Mouse (Mus musculus): Measurements from ENCODE around the gene Cdk8. TPM values are rescaled to one million over a fixed set of nuclear protein-coding genes. Genes with fewer than 3 reads are reported as not detected.

The Cdk8 gene
- polyA plus RNA-seq, 2 experiments from 2014 or later, result 11.3 to 15.1 TPM

GRCm38 (mm10) chr5:146330031-146330764 lies 99.2 kb downstream of the Cdk8 start:
- no peak for ATAC-seq

- ATAC-seq, result no peak
Observed at GRCm38 (mm10) chr5:146330765-146331115, 99.7 kb downstream of the Cdk8 start.

DNA sequence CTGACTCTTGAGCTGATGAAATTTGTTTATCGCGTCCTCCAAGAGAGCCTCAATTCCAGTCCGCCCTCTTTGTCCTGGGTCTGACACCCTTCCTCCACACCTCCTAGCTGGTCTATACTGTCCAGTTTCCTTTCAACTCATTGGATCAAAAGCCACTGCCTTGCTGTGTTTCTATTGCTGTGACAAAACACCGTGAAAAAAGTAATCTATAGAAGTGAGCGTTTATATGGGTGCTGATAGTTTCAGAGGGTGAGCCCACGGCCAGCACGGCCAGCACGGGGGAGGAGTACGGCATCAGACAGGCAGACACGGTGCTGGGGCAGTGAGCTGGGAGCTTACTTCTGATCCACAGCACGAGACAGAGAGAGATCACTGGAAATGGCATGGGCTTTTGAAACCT lies 100.1 kb downstream of the Cdk8 start:
- ATAC-seq, result no peak

GRCm38 (mm10) chr5:146332541-146332940 lies 101.5 kb downstream of the Cdk8 start:
- no peak for ATAC-seq

DNA sequence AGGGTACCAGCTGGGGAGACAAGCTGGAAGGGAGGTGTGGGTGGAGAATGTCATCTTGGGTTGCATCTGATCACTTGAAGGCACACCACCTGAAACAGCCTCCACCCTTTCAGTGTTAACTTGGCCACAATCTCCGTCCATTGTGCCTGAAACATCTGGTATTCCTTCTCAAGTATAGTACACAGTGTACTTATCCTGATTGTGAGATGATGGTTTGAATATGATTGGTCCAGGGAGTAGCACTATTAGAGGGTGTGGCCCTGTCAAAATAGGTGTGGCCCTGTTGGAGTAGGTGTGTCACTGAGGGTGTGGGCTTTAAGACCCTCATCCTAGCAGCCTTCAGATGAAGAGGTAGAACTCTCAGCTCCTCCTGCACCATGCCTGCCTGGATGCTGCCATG lies 103.4 kb downstream of the Cdk8 start:
- no peak for ATAC-seq

- no peak for ATAC-seq
Observed at GRCm38 (mm10) chr5:146338064-146338463, 107.0 kb downstream of the Cdk8 start.

GRCm38 (mm10) chr5:146340037-146340436 lies 109.0 kb downstream of the Cdk8 start:
- no peak for ATAC-seq

DNA sequence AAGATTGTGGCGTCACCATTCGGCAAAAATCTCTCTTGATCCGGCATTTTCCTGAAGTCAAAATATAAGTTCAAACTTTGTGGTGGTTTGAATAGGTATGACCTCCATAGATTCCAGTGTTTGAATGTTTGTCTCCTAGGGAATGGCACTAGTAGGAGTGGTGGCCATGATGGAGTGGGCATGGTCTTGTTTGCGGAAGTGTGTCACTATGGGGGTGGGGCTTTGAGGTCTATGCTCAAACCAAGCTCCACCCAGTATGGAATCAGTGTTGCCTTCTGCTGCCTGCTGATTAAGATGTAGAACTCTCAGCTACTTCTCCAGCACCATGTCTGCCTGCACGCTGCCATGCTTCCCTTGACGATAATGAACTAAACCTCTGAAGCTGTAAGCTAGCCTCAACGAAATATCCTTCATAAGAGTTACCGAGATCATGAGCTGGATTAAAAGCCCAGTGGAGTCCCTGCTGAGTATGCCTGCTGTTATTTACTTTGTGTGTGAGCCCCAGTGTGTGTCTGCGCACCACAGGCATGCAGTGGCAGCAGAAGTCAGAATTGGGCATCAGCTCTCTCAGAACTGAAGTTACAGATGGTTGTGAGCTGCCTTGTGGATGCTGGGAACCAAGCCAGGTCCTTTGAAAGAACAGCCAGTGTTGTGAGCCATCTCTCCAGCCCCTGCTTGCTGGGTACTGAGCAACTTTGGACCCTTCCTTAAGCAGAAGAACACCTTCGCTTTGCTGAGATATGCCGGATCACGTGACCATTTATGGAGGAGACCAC lies 114.1 kb downstream of the Cdk8 start:
- no peak for ATAC-seq

DNA sequence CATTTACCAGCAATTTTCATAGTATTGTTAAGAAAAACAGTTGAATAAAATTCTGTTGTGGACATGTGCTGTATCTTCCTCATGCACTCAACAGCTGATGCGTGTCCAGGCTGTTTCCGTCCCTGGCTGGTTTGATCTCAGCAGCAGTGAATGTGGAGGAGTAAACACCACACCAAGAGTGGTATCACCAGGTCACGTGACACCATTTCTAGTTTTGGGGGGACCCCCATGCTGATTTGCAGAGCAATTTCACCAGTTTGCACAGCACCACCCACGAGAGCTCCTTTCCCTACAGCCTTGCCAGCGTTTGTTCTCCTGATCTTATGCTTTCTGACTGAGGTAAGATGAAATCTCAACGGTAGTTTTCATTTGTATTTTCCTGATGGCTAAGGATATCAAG lies 116.1 kb downstream of the Cdk8 start:
- ATAC-seq, result no peak

GRCm38 (mm10) chr5:146349183-146349582 lies 118.2 kb downstream of the Cdk8 start:
- no peak for ATAC-seq

DNA sequence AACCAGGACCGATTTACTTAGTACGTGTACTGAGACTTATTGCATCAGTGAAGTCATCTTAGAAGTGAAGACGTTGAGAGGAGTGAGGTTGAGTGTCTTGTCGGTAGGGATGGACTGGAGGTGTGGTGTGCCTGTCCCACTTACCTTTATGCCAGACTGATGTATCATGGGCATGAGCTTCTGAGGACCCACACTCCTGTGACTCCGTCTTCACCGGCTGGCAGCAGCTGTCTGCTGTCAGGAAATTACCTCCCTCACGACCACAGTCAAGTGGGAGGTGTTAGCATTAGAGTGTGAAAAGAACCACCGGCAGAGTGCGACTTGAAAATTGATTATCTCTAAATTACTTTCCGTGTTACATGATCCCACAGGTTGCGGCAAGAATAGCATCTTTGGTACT lies 119.8 kb downstream of the Cdk8 start:
- ATAC-seq, result no peak

- no peak for ATAC-seq
Observed at GRCm38 (mm10) chr5:146352006-146352405, 121.0 kb downstream of the Cdk8 start.

Other genes starting within 250 kb of the Cdk8 start
- not detected for gene Cyp3a25, start 221.6 kb upstream of the Cdk8 start, polyA plus RNA-seq (2017; shearing (Covaris generic))
- not detected for gene Cyp3a59, start 152.0 kb upstream of the Cdk8 start, polyA plus RNA-seq (2017; shearing (Covaris generic))
- not detected for gene Gm5565, start 70.7 kb upstream of the Cdk8 start, polyA plus RNA-seq (2017; shearing (Covaris generic))
- gene Gm6309, start 60.5 kb upstream of the Cdk8 start, polyA plus RNA-seq (2017; shearing (Covaris generic)), result not detected
- gene 1700001J03Rik, start 45.9 kb upstream of the Cdk8 start, polyA plus RNA-seq (2017; shearing (Covaris generic)), result 1 to 10 TPM in 1 of 2 experiments, under 1 TPM in 1; 0.42 to 1.2 TPM
- gene Rnf6, start 9.7 kb upstream of the Cdk8 start, polyA plus RNA-seq (2017; shearing (Covaris generic)), result 100 to 1,000 TPM in 1 of 2 experiments, 10 to 100 TPM in 1; 84.5 to 104 TPM
- gene Wasf3, start 153.8 kb downstream of the Cdk8 start, polyA plus RNA-seq (2017; shearing (Covaris generic)), result not detected